Mouse (Mus musculus) right cerebral cortex, adult 18-20 months (tissue): Measurements from ENCODE around the gene Specc1.

ENCODE experiments used
- DNase-seq: peaks from one replicate; pipeline ENCODE4 v3.0.0; 2022; ENCODE audit warnings: mixed read lengths

The Specc1 gene

GRCm38 (mm10) chr11:62192050-62192449 is 235.5 kb downstream of the Specc1 start:
- peak; percentile 21 for DNase-seq

- no peak for DNase-seq
These were observed 236.6 kb downstream of the Specc1 start for GRCm38 (mm10) chr11:62193116-62193515.

- no peak for DNase-seq
These were observed 237.7 kb downstream of the Specc1 start for GRCm38 (mm10) chr11:62194217-62194616.

GRCm38 (mm10) chr11:62200901-62201512 is 244.4 kb downstream of the Specc1 start:
- DNase-seq: no peak

- no peak for DNase-seq
These were observed 246.1 kb downstream of the Specc1 start for GRCm38 (mm10) chr11:62202645-62203044.

- DNase-seq: no peak
These were observed 252.5 kb downstream of the Specc1 start for GRCm38 (mm10) chr11:62209111-62209510.

- DNase-seq: no peak
These were observed 253.3 kb downstream of the Specc1 start for GRCm38 (mm10) chr11:62209891-62210290.

GRCm38 (mm10) chr11:62213384-62213989 is 256.9 kb downstream of the Specc1 start:
- no peak for DNase-seq

GRCm38 (mm10) chr11:62215107-62215506 is 258.5 kb downstream of the Specc1 start:
- no peak for DNase-seq

GRCm38 (mm10) chr11:62217751-62218150 is 261.2 kb downstream of the Specc1 start:
- DNase-seq: no peak

GRCm38 (mm10) chr11:62220756-62221510 is 264.4 kb downstream of the Specc1 start:
- DNase-seq: no peak

GRCm38 (mm10) chr11:62223416-62223815 is 266.9 kb downstream of the Specc1 start:
- DNase-seq: no peak

GRCm38 (mm10) chr11:62223962-62224361 is 267.4 kb downstream of the Specc1 start:
- DNase-seq: no peak

GRCm38 (mm10) chr11:62224797-62225196 is 268.2 kb downstream of the Specc1 start:
- no peak for DNase-seq

GRCm38 (mm10) chr11:62240631-62241261 is 284.2 kb downstream of the Specc1 start:
- no peak for DNase-seq

- DNase-seq: no peak
These were observed 287.3 kb downstream of the Specc1 start for GRCm38 (mm10) chr11:62243871-62244270.

- DNase-seq: no peak
These were observed 287.9 kb downstream of the Specc1 start for GRCm38 (mm10) chr11:62244471-62244870.

GRCm38 (mm10) chr11:62247759-62248400 is 291.3 kb downstream of the Specc1 start:
- no peak for DNase-seq

- DNase-seq: peak; percentile 32
These were observed 292.1 kb downstream of the Specc1 start, which contains the start of gene Adora2b for GRCm38 (mm10) chr11:62248401-62249244. Adora2b (plus strand) TSS chr11:62248984.

GRCm38 (mm10) chr11:62249266-62250037 is 292.9 kb downstream of the Specc1 start:
- no peak for DNase-seq

- DNase-seq: no peak
These were observed 294.5 kb downstream of the Specc1 start for GRCm38 (mm10) chr11:62251047-62251446.
